Mouse (Mus musculus) stomach, embryonic 16.5 days (tissue): Measurements from ENCODE around the gene Cacna1e. TPM values are rescaled to one million over a fixed set of nuclear protein-coding genes. Genes with fewer than 3 reads are reported as not detected.
A peak's percentile ranks its signal among the peaks of the same experiment; 100 is the strongest.

Experiments used
- ATAC-seq: fragments of 200-750 bp; cut with Nextera tagmentation; 2 replicates; pipeline ENCODE4 v1.8.0; 2017; ENCODE audit warnings: moderate number of reproducible peaks, moderate TSS enrichment; ENCODE audit not compliant: insufficient read depth, low FRiP score
- H3K27ac ChIP-seq: fragments of 300-500 bp; sonication (generic); 2 replicates; pipeline ENCODE4 v1.5.1; 2014; ENCODE audit warnings: low read length
- H3K27me3 ChIP-seq: fragments of 300-500 bp; sonication (generic); 2 replicates; pipeline ENCODE4 v1.6.1; 2014; ENCODE audit warnings: low read length, control low read depth, mixed read lengths; ENCODE audit not compliant: control insufficient read depth, insufficient read depth
- H3K36me3 ChIP-seq: fragments of 300-500 bp; sonication (generic); 2 replicates; pipeline ENCODE4 v1.6.1; 2014; ENCODE audit warnings: low read length; ENCODE audit not compliant: control insufficient read depth, insufficient read depth
- H3K4me1 ChIP-seq: fragments of 300-500 bp; sonication (generic); 2 replicates; pipeline ENCODE4 v1.6.1; 2014; ENCODE audit warnings: low read length, control low read depth, mixed read lengths; ENCODE audit not compliant: control insufficient read depth, insufficient read depth
- H3K4me2 ChIP-seq: fragments of 300-500 bp; sonication (generic); 2 replicates; pipeline ENCODE4 v1.6.1; 2014; ENCODE audit warnings: low read depth, low read length, mixed read lengths
- H3K4me3 ChIP-seq: fragments of 300-500 bp; sonication (generic); replicated peaks from 2 replicates; pipeline ENCODE4 v1.5.1; 2014; ENCODE audit warnings: mild to moderate bottlenecking, low read length
- H3K9ac ChIP-seq: fragments of 300-500 bp; sonication (generic); 2 replicates; pipeline ENCODE4 v1.6.1; 2014; ENCODE audit warnings: low read length
- H3K9me3 ChIP-seq: fragments of 300-500 bp; sonication (generic); replicated peaks from 2 replicates; pipeline ENCODE4 v1.6.1; 2016; ENCODE audit warnings: low read length, control low read depth; ENCODE audit not compliant: control insufficient read depth
- WGBS: fragments of 180-500 bp; shearing (Covaris S2); extraction: QIAGEN DNeasy Blood & Tissue Kit; methylation state at CpG from one replicate; pipeline ENCODE4 v1.1.7; 2014; 5-methylcytosine and 5-hydroxymethylcytosine counted together
- polyA plus RNA-seq: library from polyadenylated mRNA; unstranded; fragments of >200 nt; fragmentation: Nextera tagmentation; extraction: Ambion mirVana; gene quantifications from 2 replicates; pipeline ENCODE4 v1.2.1, GENCODE M21; 2015

Cacna1e gene
- polyA plus RNA-seq, 1 experiment from 2014 or later, result 1.2 TPM

DNA sequence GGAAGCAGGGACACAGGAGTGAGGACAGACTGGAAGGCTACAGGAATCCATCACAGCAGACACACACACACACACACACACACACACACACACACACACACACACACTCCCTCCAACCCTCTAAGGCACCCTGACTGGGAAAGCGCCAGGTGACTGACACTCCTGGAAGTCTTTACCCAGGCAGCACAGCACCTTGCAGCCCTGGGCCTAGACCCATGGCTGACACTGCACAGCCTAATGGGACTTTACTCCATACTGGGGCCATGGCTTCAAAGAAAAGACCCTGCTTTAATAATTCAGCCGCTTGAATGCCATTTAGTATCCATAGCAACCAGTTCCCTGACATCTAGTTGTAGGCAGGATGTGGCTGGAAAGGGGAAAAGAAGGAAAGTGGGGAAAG is 2.3 kb upstream of the Cacna1e start:
- Histone ChIP-seq H3K27ac (no peak overlapping the region), H3K36me3 (no peaks in the 10 kb centered on the region), H3K27me3 (peaks cover 17% of the 10 kb centered on the region), H3K4me2 (no peak overlapping the region), H3K4me3 (no peak overlapping the region), H3K4me1 (peaks cover 3% of the 10 kb centered on the region; the same call in 1 of the 2 replicates), H3K9me3 (no peaks in the 10 kb centered on the region), H3K9ac (no peak overlapping the region)
- ATAC-seq, result no peak
- 46% methylated on average over 2 of the region's 2 CpGs for WGBS

GRCm38 (mm10) chr1:154885207-154885548 is 877 bp upstream of the Cacna1e start:
- H3K27me3 ChIP-seq, result peaks cover 17% of the 10 kb centered on the region
- H3K9me3 ChIP-seq, result no peaks in the 10 kb centered on the region
- H3K4me3 ChIP-seq, result no peak overlapping the region
- no peak overlapping the region for H3K4me2 ChIP-seq
- 47% methylated on average over 6 of the region's 6 CpGs for WGBS
- H3K27ac ChIP-seq, result no peak overlapping the region
- no peaks in the 10 kb centered on the region for H3K36me3 ChIP-seq
- H3K4me1 ChIP-seq, result peaks cover 3% of the 10 kb centered on the region; the same call in 1 of the 2 replicates
- no peak for ATAC-seq
- no peak overlapping the region for H3K9ac ChIP-seq

DNA sequence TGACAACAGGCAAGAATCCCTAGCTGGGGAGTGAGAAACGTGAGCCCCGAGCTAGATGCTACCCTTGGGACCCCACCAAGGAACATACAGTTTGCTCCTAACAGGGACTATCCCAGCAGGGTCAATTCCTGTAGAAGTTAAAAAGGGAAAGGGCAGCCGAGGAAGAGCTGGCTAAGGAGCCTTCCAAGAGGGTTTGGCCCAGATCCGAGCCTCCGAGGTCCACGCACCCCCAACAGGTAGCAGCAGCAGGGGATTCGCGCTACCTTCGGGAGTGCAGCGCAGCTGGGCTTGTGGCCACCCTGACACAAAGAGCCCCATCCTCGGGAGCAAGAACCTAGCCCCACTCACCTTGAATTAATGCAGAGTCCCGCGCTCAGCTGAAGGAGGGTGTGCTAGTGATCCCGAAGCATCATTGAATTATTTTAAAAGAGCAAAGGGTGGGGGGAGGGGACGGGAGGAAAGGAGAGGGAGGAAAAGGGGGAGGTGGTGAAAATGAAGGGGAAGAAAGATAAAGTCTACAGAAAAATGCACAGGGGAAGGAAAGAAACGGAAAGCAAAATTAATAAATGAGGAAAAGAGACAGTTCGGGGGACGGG is 607 bp downstream of the Cacna1e start:
- Histone ChIP-seq H3K4me2 (peak overlapping the region; percentile 70), H3K4me3 (peak overlapping the region; percentile 48), H3K36me3 (no peaks in the 10 kb centered on the region), H3K4me1 (peaks cover 3% of the 10 kb centered on the region; the same call in 1 of the 2 replicates), H3K27ac (no peak overlapping the region), H3K27me3 (peaks cover 17% of the 10 kb centered on the region), H3K9ac (peak overlapping the region; percentile 47; the same call in 1 of the 2 replicates), H3K9me3 (no peaks in the 10 kb centered on the region)
- ATAC-seq, result no peak
- 3% methylated on average over 18 of the region's 18 CpGs for WGBS

GRCm38 (mm10) chr1:154865981-154866380 is 18.3 kb downstream of the Cacna1e start:
- no peak overlapping the region for H3K4me2 ChIP-seq
- no peaks in the 10 kb centered on the region for H3K9me3 ChIP-seq
- H3K4me1 ChIP-seq, result no peaks in the 10 kb centered on the region
- H3K4me3 ChIP-seq, result no peak overlapping the region
- H3K36me3 ChIP-seq, result no peaks in the 10 kb centered on the region
- H3K27ac ChIP-seq, result no peak overlapping the region
- 68% methylated on average over 1 of the region's 1 CpGs for WGBS
- no peaks in the 10 kb centered on the region for H3K27me3 ChIP-seq
- ATAC-seq, result no peak
- H3K9ac ChIP-seq, result no peak overlapping the region

- Histone ChIP-seq H3K9ac (no peak overlapping the region), H3K9me3 (no peaks in the 10 kb centered on the region), H3K4me1 (no peaks in the 10 kb centered on the region), H3K4me3 (no peak overlapping the region), H3K27ac (no peak overlapping the region), H3K27me3 (no peaks in the 10 kb centered on the region), H3K4me2 (no peak overlapping the region), H3K36me3 (no peaks in the 10 kb centered on the region)
- WGBS, result 80% methylated on average over 9 of the region's 9 CpGs
- ATAC-seq, result no peak
Observed at GRCm38 (mm10) chr1:154861416-154861815, 22.9 kb downstream of the Cacna1e start.

GRCm38 (mm10) chr1:154854564-154854963 is 29.7 kb downstream of the Cacna1e start:
- Histone ChIP-seq H3K4me3 (no peak overlapping the region), H3K4me1 (no peaks in the 10 kb centered on the region), H3K9ac (no peak overlapping the region), H3K4me2 (no peak overlapping the region), H3K9me3 (no peaks in the 10 kb centered on the region), H3K27me3 (no peaks in the 10 kb centered on the region), H3K27ac (no peak overlapping the region), H3K36me3 (no peaks in the 10 kb centered on the region)
- 79% methylated on average over 3 of the region's 3 CpGs for WGBS
- ATAC-seq, result no peak

DNA sequence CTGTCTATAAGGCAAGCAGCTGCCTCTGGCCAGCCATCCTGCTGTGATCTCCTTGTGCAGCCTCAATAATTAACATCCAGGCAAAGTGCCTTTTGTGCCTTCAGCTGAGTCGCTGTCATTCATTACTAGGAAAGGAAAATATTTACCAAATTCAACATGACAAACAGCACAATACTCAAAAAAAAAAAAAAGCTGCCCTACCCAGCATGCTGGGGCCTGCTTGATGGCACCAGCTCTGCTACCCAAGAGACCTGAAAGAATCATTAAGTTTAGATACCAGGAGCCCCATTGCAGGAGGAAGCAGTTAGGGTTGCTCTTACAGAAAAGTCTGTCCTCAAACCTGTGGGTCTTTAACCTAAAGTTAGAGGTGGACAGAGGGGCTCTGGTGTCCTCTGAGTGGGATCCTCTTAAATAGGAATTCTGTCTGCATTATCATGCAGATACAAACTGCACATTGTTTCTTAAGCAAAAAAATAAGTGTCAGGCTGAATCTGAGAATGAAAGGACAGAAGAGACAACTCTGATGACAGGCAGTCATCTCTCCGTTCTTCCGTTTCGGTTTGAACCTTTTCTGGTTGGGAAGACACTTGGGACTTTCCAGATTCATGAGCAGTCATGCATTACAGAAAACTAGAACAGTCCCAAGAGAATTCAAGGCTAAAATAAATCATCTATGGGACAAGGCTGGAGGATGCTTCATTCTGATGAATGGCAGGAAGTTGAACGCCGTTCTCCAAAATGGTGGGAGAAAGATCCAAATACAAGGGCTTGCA is 33.6 kb downstream of the Cacna1e start:
- Histone ChIP-seq H3K4me3 (no peak overlapping the region), H3K9ac (no peak overlapping the region), H3K27me3 (no peaks in the 10 kb centered on the region), H3K4me1 (no peaks in the 10 kb centered on the region), H3K9me3 (no peaks in the 10 kb centered on the region), H3K36me3 (no peaks in the 10 kb centered on the region), H3K27ac (no peak overlapping the region), H3K4me2 (no peak overlapping the region)
- ATAC-seq, result no peak
- WGBS, result 81% methylated on average over 6 of the region's 6 CpGs

GRCm38 (mm10) chr1:154848683-154849579 is 35.4 kb downstream of the Cacna1e start:
- Histone ChIP-seq H3K9me3 (no peaks in the 10 kb centered on the region), H3K4me2 (no peak overlapping the region)
- WGBS, result 65% methylated on average over 6 of the region's 6 CpGs

GRCm38 (mm10) chr1:154846900-154847299 is 37.4 kb downstream of the Cacna1e start:
- no peak overlapping the region for H3K4me3 ChIP-seq
- no peak for ATAC-seq
- H3K4me1 ChIP-seq, result no peaks in the 10 kb centered on the region
- no peaks in the 10 kb centered on the region for H3K27me3 ChIP-seq
- H3K36me3 ChIP-seq, result no peaks in the 10 kb centered on the region
- no peak overlapping the region for H3K27ac ChIP-seq
- H3K9ac ChIP-seq, result no peak overlapping the region
- 75% methylated on average over 2 of the region's 2 CpGs for WGBS
- H3K9me3 ChIP-seq, result no peaks in the 10 kb centered on the region
- H3K4me2 ChIP-seq, result no peak overlapping the region

More at GRCm38 (mm10) chr1:154848683-154849579, 35.4 kb downstream of the Cacna1e start:
- no peaks in the 10 kb centered on the region for H3K27me3 ChIP-seq
- no peak overlapping the region for H3K4me3 ChIP-seq
- ATAC-seq, result no peak
- no peak overlapping the region for H3K9ac ChIP-seq
- H3K27ac ChIP-seq, result no peak overlapping the region
- H3K4me1 ChIP-seq, result no peaks in the 10 kb centered on the region
- no peaks in the 10 kb centered on the region for H3K36me3 ChIP-seq
